Mouse (Mus musculus): ENCODE results near the gene Slc16a6. TPM values are rescaled to one million over a fixed set of nuclear protein-coding genes. Genes with fewer than 3 reads are reported as not detected.

The Slc16a6 gene
- polyA plus RNA-seq, 1 experiment from 2014 or later: 143 TPM

- ATAC-seq: no peak
- whole genome bisulfite sequencing: 37% methylated on average over 16 of the region's 16 CpGs
- H3K4me2 ChIP-seq (replicated peaks; ENCODE audit: low read depth): peak overlapping the region; percentile 17; the same call in 1 of the 2 replicates
These were observed 4.4 kb upstream of the Slc16a6 start for GRCm38 (mm10) chr11:109477606-109478380.

DNA sequence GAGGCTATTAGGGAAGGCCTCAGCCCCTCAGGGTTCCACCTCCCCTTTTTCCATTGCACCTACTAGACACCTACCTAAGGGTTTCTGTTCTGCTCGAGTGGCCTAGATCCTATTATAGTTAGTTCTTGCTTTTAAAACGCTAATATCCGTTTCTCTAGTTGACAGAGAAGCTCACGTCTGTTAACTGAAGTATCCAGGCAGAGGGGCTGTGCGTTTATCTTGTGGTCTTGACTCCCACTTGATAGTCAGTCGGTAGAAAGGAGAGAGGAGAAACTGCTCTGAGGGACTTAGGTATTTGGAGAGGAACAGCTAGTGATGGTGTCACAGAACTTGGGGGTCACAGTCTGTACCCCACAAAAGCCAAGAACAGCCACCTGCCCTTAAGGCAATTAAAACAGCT is 3.3 kb upstream of the Slc16a6 start:
- Histone ChIP-seq H3K4me3 (ENCODE audit: low read depth, low read length) (no peak overlapping the region), H3K36me3 (ENCODE audit: control insufficient read depth, insufficient read depth) (no peaks in the 10 kb centered on the region), H3K27ac (ENCODE audit: low read depth, low read length) (no peak overlapping the region), H3K4me2 (replicated peaks; ENCODE audit: low read depth) (no peak overlapping the region), H3K9me3 (ENCODE audit: control insufficient read depth) (no peaks in the 10 kb centered on the region), H3K9ac (ENCODE audit: low read depth, low read length) (no peak overlapping the region), H3K4me1 (replicated peaks; ENCODE audit: control insufficient read depth, insufficient read depth, low read length) (peaks cover 10% of the 10 kb centered on the region; the same call in 1 of the 2 replicates), H3K27me3 (replicated peaks; ENCODE audit: control insufficient read depth, insufficient read depth, low read length) (no peaks in the 10 kb centered on the region)
- 68% methylated on average over 6 of the region's 6 CpGs for WGBS
- no peak for ATAC-seq
- TF ChIP-seq CTCF (IDR thresholded peaks at IDR 0.05; ENCODE audit: low read depth): no peak

More at GRCm38 (mm10) chr11:109477606-109478380, 4.4 kb upstream of the Slc16a6 start:
- no peak overlapping the region for H3K9ac ChIP-seq (ENCODE audit: low read depth, low read length)
- peaks cover 10% of the 10 kb centered on the region; the same call in 1 of the 2 replicates for H3K4me1 ChIP-seq (replicated peaks; ENCODE audit: control insufficient read depth, insufficient read depth, low read length)
- H3K4me3 ChIP-seq (ENCODE audit: low read depth, low read length): no peak overlapping the region
- TF ChIP-seq CTCF (IDR thresholded peaks at IDR 0.05; ENCODE audit: low read depth): no peak
- peak overlapping the region; percentile 9; the same call in 1 of the 2 replicates for H3K27ac ChIP-seq (ENCODE audit: low read depth, low read length)
- no peaks in the 10 kb centered on the region for H3K9me3 ChIP-seq (ENCODE audit: control insufficient read depth)
- H3K27me3 ChIP-seq (replicated peaks; ENCODE audit: control insufficient read depth, insufficient read depth, low read length): no peaks in the 10 kb centered on the region
- no peaks in the 10 kb centered on the region for H3K36me3 ChIP-seq (ENCODE audit: control insufficient read depth, insufficient read depth)

DNA sequence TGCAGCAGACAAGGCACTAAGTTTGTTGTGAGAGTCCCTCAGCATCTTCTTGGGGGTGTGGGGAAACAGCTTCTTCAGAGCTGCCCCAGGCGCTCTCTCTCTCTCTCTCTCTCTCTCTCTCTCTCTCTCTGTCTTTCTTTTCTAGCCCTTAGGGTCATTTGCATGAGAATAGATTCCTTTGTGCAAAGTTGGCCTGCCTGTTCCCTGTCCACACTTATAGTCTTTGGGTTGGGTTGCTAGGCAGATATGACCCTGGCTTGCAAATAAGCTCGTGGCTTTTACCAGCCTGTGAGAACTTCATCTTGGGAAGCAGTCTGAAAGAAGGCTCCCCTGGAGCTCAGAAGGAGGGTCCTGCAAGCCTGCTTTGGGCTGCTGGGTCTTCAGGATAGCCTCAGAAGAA is 2.8 kb upstream of the Slc16a6 start:
- TF ChIP-seq CTCF (IDR thresholded peaks at IDR 0.05; ENCODE audit: low read depth): no peak
- Histone ChIP-seq H3K9me3 (ENCODE audit: control insufficient read depth) (no peaks in the 10 kb centered on the region), H3K9ac (ENCODE audit: low read depth, low read length) (no peak overlapping the region), H3K27me3 (replicated peaks; ENCODE audit: control insufficient read depth, insufficient read depth, low read length) (no peaks in the 10 kb centered on the region), H3K4me1 (replicated peaks; ENCODE audit: control insufficient read depth, insufficient read depth, low read length) (peaks cover 10% of the 10 kb centered on the region; the same call in 1 of the 2 replicates), H3K4me3 (ENCODE audit: low read depth, low read length) (no peak overlapping the region), H3K36me3 (ENCODE audit: control insufficient read depth, insufficient read depth) (no peaks in the 10 kb centered on the region), H3K4me2 (replicated peaks; ENCODE audit: low read depth) (no peak overlapping the region), H3K27ac (ENCODE audit: low read depth, low read length) (no peak overlapping the region)
- ATAC-seq: no peak
- 69% methylated on average over 2 of the region's 2 CpGs for WGBS

DNA sequence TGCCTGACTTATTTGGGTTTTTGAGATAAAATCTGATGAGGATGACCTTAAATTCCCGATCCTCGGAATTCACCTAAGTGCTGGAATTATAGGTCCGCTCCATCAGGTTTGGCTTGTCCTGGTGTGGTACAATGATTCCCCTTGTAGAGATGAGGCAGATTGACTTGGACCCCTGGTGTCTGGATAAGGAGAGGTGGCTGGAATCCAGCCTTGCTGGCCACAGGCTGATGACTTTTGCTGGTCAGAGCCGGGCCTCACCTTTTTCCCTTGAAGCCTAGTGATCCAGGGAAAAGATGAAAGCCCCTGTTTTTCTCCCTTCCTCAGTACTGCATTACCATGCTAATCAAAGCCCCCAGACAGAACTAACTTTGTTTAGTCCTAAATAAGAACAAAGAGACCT is 2.3 kb upstream of the Slc16a6 start:
- ATAC-seq: no peak
- H3K4me1 ChIP-seq (replicated peaks; ENCODE audit: control insufficient read depth, insufficient read depth, low read length): peaks cover 7% of the 10 kb centered on the region; the same call in 1 of the 2 replicates
- H3K4me3 ChIP-seq (ENCODE audit: low read depth, low read length): no peak overlapping the region
- 92% methylated on average over 4 of the region's 4 CpGs for WGBS
- H3K36me3 ChIP-seq (ENCODE audit: control insufficient read depth, insufficient read depth): no peaks in the 10 kb centered on the region
- H3K27ac ChIP-seq (ENCODE audit: low read depth, low read length): no peak overlapping the region
- no peaks in the 10 kb centered on the region for H3K9me3 ChIP-seq (ENCODE audit: control insufficient read depth)
- H3K27me3 ChIP-seq (replicated peaks; ENCODE audit: control insufficient read depth, insufficient read depth, low read length): no peaks in the 10 kb centered on the region
- H3K9ac ChIP-seq (ENCODE audit: low read depth, low read length): no peak overlapping the region
- no peak for TF ChIP-seq CTCF (IDR thresholded peaks at IDR 0.05; ENCODE audit: low read depth)
- H3K4me2 ChIP-seq (replicated peaks; ENCODE audit: low read depth): no peak overlapping the region

DNA sequence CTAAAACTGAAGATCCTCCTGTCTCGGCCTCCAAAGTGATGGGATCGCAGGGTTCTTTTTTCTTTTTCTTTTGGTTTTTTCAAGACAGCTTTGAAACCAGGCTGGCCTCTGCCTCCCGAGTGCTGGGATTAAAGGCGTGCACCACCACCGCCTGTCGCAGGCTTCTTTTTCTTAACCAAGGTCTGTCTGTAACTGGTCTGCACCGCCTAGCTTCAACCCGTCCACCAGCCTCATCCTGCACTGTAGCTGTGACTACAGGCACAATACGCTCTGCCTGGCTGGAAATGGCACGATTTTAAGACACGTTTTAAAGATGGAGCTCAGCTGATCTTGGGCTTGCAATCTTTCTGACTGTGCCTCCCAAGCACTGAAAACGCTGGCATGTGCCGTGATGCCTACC is 1.4 kb upstream of the Slc16a6 start:
- 87% methylated on average over 13 of the region's 13 CpGs for WGBS
- no peak for ATAC-seq

DNA sequence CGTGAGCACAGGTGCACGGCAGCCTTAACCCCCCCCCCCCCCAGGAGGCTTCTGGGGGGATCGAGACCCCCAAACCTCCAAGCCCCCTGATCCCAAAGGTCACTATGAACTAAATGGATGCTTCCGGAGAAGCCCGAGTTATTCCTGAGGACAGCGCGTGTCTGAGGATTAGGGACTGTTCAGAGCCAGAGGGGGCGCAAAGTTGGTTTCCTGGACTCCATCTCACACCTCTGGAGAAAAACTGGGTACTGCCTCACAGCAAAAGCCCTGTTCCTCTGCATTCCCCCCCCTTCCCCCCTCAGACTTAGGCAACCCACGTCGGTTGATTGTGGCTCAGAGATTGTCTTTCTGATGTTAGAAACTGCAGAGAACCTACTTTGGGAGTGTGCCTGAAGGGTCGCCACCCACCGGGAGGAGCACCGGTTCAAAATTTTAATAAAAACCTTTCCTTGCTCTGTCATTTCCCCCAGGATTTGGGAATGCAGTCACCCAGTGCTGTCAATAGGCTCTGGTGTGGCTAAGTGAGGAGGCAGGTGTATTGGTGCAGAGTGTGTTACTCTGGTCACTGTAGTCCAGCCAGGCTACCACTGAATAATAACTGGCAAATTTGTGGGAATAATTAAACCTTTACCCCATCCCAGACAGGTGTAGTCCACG is 816 bp upstream of the Slc16a6 start:
- H3K4me2 ChIP-seq (replicated peaks; ENCODE audit: low read depth): peak overlapping the region; percentile 96
- peaks cover 7% of the 10 kb centered on the region; the same call in 1 of the 2 replicates for H3K4me1 ChIP-seq (replicated peaks; ENCODE audit: control insufficient read depth, insufficient read depth, low read length)
- no peaks in the 10 kb centered on the region for H3K9me3 ChIP-seq (ENCODE audit: control insufficient read depth)
- ATAC-seq: no peak
- H3K9ac ChIP-seq (ENCODE audit: low read depth, low read length): peak overlapping the region; percentile 97
- WGBS: 12% methylated on average over 14 of the region's 14 CpGs
- H3K4me3 ChIP-seq (ENCODE audit: low read depth, low read length): peak overlapping the region; percentile 74
- H3K27ac ChIP-seq (ENCODE audit: low read depth, low read length): peak overlapping the region; percentile 98
- no peaks in the 10 kb centered on the region for H3K27me3 ChIP-seq (replicated peaks; ENCODE audit: control insufficient read depth, insufficient read depth, low read length)
- no peaks in the 10 kb centered on the region for H3K36me3 ChIP-seq (ENCODE audit: control insufficient read depth, insufficient read depth)
- TF ChIP-seq CTCF (IDR thresholded peaks at IDR 0.05; ENCODE audit: low read depth): peak; percentile 5; the same call in 1 of the 2 replicates

More for the DNA sequence above, 1.4 kb upstream of the Slc16a6 start:
- TF ChIP-seq CTCF (IDR thresholded peaks at IDR 0.05; ENCODE audit: low read depth): no peak
- no peak overlapping the region for H3K9ac ChIP-seq (ENCODE audit: low read depth, low read length)
- no peaks in the 10 kb centered on the region for H3K27me3 ChIP-seq (replicated peaks; ENCODE audit: control insufficient read depth, insufficient read depth, low read length)
- H3K4me1 ChIP-seq (replicated peaks; ENCODE audit: control insufficient read depth, insufficient read depth, low read length): peaks cover 7% of the 10 kb centered on the region; the same call in 1 of the 2 replicates
- no peak overlapping the region for H3K4me3 ChIP-seq (ENCODE audit: low read depth, low read length)
- no peak overlapping the region for H3K27ac ChIP-seq (ENCODE audit: low read depth, low read length)
- no peaks in the 10 kb centered on the region for H3K36me3 ChIP-seq (ENCODE audit: control insufficient read depth, insufficient read depth)
- H3K4me2 ChIP-seq (replicated peaks; ENCODE audit: low read depth): no peak overlapping the region
- H3K9me3 ChIP-seq (ENCODE audit: control insufficient read depth): no peaks in the 10 kb centered on the region
